Mouse (Mus musculus) liver, adult (tissue): ENCODE data around the gene Ndufa6.

Experiments used
- GATA4 ChIP-seq: IDR thresholded peaks from 2 replicates; pipeline ENCODE4 v1.6.1; 2014; ENCODE audit warnings: mild to moderate bottlenecking, low read length; ENCODE audit not compliant: insufficient replicate concordance

Gene Ndufa6

GRCm38 (mm10) chr15:82347303-82347676 is 6.8 kb downstream of the Ndufa6 start:
- TF ChIP-seq GATA4: no peak

- TF ChIP-seq GATA4: no peak
Measured at GRCm38 (mm10) chr15:82346580-82347302, 7.4 kb downstream of the Ndufa6 start.

- no peak for TF ChIP-seq GATA4
Measured at GRCm38 (mm10) chr15:82345820-82346470, 8.2 kb downstream of the Ndufa6 start.

- no peak for TF ChIP-seq GATA4
Measured at GRCm38 (mm10) chr15:82344971-82345370, 9.2 kb downstream of the Ndufa6 start.

GRCm38 (mm10) chr15:82343368-82344287 is 10.5 kb downstream of the Ndufa6 start:
- no peak for TF ChIP-seq GATA4

- TF ChIP-seq GATA4: no peak
Measured at GRCm38 (mm10) chr15:82342543-82342935, 11.6 kb downstream of the Ndufa6 start.

- no peak for TF ChIP-seq GATA4
Measured at GRCm38 (mm10) chr15:82341675-82342542, 12.2 kb downstream of the Ndufa6 start.

- TF ChIP-seq GATA4: no peak
Measured at GRCm38 (mm10) chr15:82341036-82341501, 13.1 kb downstream of the Ndufa6 start.

- TF ChIP-seq GATA4: no peak
Measured at GRCm38 (mm10) chr15:82340414-82341035, 13.6 kb downstream of the Ndufa6 start.

GRCm38 (mm10) chr15:82339634-82340254 is 14.4 kb downstream of the Ndufa6 start:
- no peak for TF ChIP-seq GATA4

- TF ChIP-seq GATA4: no peak
Measured at GRCm38 (mm10) chr15:82339150-82339549, 15.0 kb downstream of the Ndufa6 start.

- TF ChIP-seq GATA4: no peak
Measured at GRCm38 (mm10) chr15:82338593-82339112, 15.5 kb downstream of the Ndufa6 start, which contains the start of the genes Naga, Pheta2 and Smdt1. Gene Naga (minus strand): TSS chr15:82338925. Gene Pheta2 (plus strand): TSS chr15:82338942. Gene Smdt1 (plus strand): TSS chr15:82338959.

- TF ChIP-seq GATA4: no peak
Measured at GRCm38 (mm10) chr15:82337875-82338274, 16.2 kb downstream of the Ndufa6 start.

GRCm38 (mm10) chr15:82336629-82337028 is 17.5 kb downstream of the Ndufa6 start:
- TF ChIP-seq GATA4: no peak

GRCm38 (mm10) chr15:82335194-82335593 is 18.9 kb downstream of the Ndufa6 start:
- TF ChIP-seq GATA4: no peak
